Mouse (Mus musculus) MEL (cell line): ENCODE data around the gene Bicd2. TPM values are rescaled to one million over a fixed set of nuclear protein-coding genes. Genes with fewer than 3 reads are reported as not detected.

Source experiments
- DNase-seq: peaks from one replicate; pipeline ENCODE4 v3.0.0; 2011; ENCODE audit warnings: low read depth, low spot score
- H3K27ac ChIP-seq: 2 replicates; pipeline ENCODE4 v1.5.1; 2012; ENCODE audit warnings: low read depth, mild to moderate bottlenecking, control low read depth, low read length, moderate library complexity; ENCODE audit not compliant: control insufficient read depth
- H3K27me3 ChIP-seq, 2 experiments: fragments of 150-350 bp in 1 of 2; sonication (generic) in 1 of 2; 2 replicates each; pipeline ENCODE4 v1.6.1; 2012; ENCODE audit warnings: low read length in 2 of 2, mild to moderate bottlenecking in 2 of 2, improper control_type of control experiment in 1 of 2, moderate library complexity in 1 of 2; ENCODE audit not compliant: insufficient read depth in 2 of 2, control insufficient read depth in 1 of 2
- H3K36me3 ChIP-seq, 2 experiments: 2 replicates each; pipeline ENCODE4 v1.6.1; 2012 to 2014; ENCODE audit warnings: low read length in 2 of 2, improper control_type of control experiment in 1 of 2, inconsistent platforms in 1 of 2, mild to moderate bottlenecking in 1 of 2; ENCODE audit not compliant: insufficient read depth in 2 of 2, control insufficient read depth in 1 of 2
- H3K4me1 ChIP-seq, 2 experiments: fragments of 150-350 bp in 1 of 2; sonication (generic) in 1 of 2; 2 replicates each; pipeline ENCODE4 v1.6.1; 2012; ENCODE audit warnings: low read length in 2 of 2, improper control_type of control experiment in 1 of 2, mild to moderate bottlenecking in 1 of 2; ENCODE audit not compliant: insufficient read depth in 2 of 2, control insufficient read depth in 1 of 2
- H3K4me3 ChIP-seq, 2 experiments: fragments of 150-350 bp in 1 of 2; sonication (generic) in 1 of 2; 2 replicates each; pipeline ENCODE4 v1.5.1; 2012; ENCODE audit warnings: low read depth in 2 of 2, low read length in 2 of 2, mild to moderate bottlenecking in 2 of 2, moderate library complexity in 2 of 2, control low read depth in 1 of 2, improper control_type of control experiment in 1 of 2; ENCODE audit not compliant: control insufficient read depth in 1 of 2, insufficient read depth in 1 of 2
- H3K79me2 ChIP-seq: 2 replicates; pipeline ENCODE4 v1.6.1; 2012; ENCODE audit warnings: mild to moderate bottlenecking, low read length, moderate library complexity; ENCODE audit not compliant: control insufficient read depth, poor library complexity, insufficient read depth
- H3K9ac ChIP-seq: 2 replicates; pipeline ENCODE4 v1.6.1; 2012; ENCODE audit warnings: low read depth, mild to moderate bottlenecking, control low read depth, low read length, moderate library complexity; ENCODE audit not compliant: control insufficient read depth, poor library complexity, severe bottlenecking
- H3K9me3 ChIP-seq: fragments of 150-350 bp; sonication (generic); replicated peaks from 2 replicates; pipeline ENCODE4 v1.6.1; 2012; ENCODE audit warnings: mild to moderate bottlenecking, low read length, improper control_type of control experiment, moderate library complexity; ENCODE audit not compliant: insufficient read depth
- CTCF ChIP-seq, 3 experiments: IDR thresholded peaks in 2 of 3; conservative IDR thresholded peaks in 1 of 3; 2 replicates each; pipeline ENCODE4 v1.5.1; 2011 to 2012; ENCODE audit warnings: low read length in 3 of 3, low read depth in 2 of 3, mild to moderate bottlenecking in 2 of 3, improper control_type of control experiment in 1 of 3, inconsistent platforms in 1 of 3, mixed read lengths in 1 of 3, moderate library complexity in 1 of 3; ENCODE audit not compliant: control insufficient read depth in 1 of 3, insufficient read depth in 1 of 3, poor library complexity in 1 of 3, severe bottlenecking in 1 of 3
- E2F4 ChIP-seq: IDR thresholded peaks from 2 replicates; pipeline ENCODE4 v1.6.1; 2011; ENCODE audit warnings: low read depth, low read length, improper control_type of control experiment, borderline replicate concordance
- ELF1 ChIP-seq: IDR thresholded peaks from 2 replicates; pipeline ENCODE4 v1.6.1; 2014; ENCODE audit warnings: low read depth, mild to moderate bottlenecking, inconsistent platforms, low read length, improper control_type of control experiment, moderate library complexity
- EP300 ChIP-seq, 2 experiments: IDR thresholded peaks; 2 replicates each; pipeline ENCODE4 v1.6.1; 2011; ENCODE audit warnings: improper control_type of control experiment in 2 of 2, low read length in 2 of 2, low read depth in 1 of 2, mild to moderate bottlenecking in 1 of 2
- ETS1 ChIP-seq: IDR thresholded peaks from 2 replicates; pipeline ENCODE4 v1.6.1; 2012; ENCODE audit warnings: low read depth, mild to moderate bottlenecking, inconsistent platforms, low read length, improper control_type of control experiment, moderate library complexity
- GATA1 ChIP-seq: IDR thresholded peaks from 2 replicates; pipeline ENCODE4 v1.6.1; 2011; ENCODE audit warnings: low read depth, low read length, improper control_type of control experiment
- HCFC1 ChIP-seq: IDR thresholded peaks from 2 replicates; pipeline ENCODE4 v1.6.1; 2012; ENCODE audit warnings: low read depth, mild to moderate bottlenecking, inconsistent platforms, low read length, improper control_type of control experiment, moderate library complexity
- MAZ ChIP-seq: IDR thresholded peaks from 2 replicates; pipeline ENCODE4 v1.6.1; 2012; ENCODE audit warnings: low read depth, mild to moderate bottlenecking, inconsistent platforms, low read length, improper control_type of control experiment
- MEF2A ChIP-seq: IDR thresholded peaks from 2 replicates; pipeline ENCODE4 v1.6.1; 2014; ENCODE audit warnings: low read depth, mild to moderate bottlenecking, inconsistent platforms, low read length, improper control_type of control experiment; ENCODE audit not compliant: poor library complexity, insufficient replicate concordance, severe bottlenecking; ENCODE audit errors: extremely low read depth
- MYB ChIP-seq: IDR thresholded peaks from 2 replicates; pipeline ENCODE4 v1.6.1; 2011; ENCODE audit warnings: mild to moderate bottlenecking, low read depth, low read length, improper control_type of control experiment
- NELFE ChIP-seq: IDR thresholded peaks from 2 replicates; pipeline ENCODE4 v1.6.1; 2011; ENCODE audit warnings: low read depth, low read length, improper control_type of control experiment
- NRF1 ChIP-seq: IDR thresholded peaks from 2 replicates; pipeline ENCODE4 v1.6.1; 2014; ENCODE audit warnings: low read depth, mild to moderate bottlenecking, inconsistent platforms, low read length, improper control_type of control experiment, moderate library complexity; ENCODE audit not compliant: poor library complexity, insufficient read depth, severe bottlenecking
- POLR2AphosphoS2 ChIP-seq: IDR thresholded peaks from 2 replicates; pipeline ENCODE4 v1.6.1; 2011; ENCODE audit warnings: low read length, improper control_type of control experiment
- SMC3 ChIP-seq: IDR thresholded peaks from 2 replicates; pipeline ENCODE4 v1.6.1; 2011; ENCODE audit warnings: low read depth, low read length, improper control_type of control experiment
- TAL1 ChIP-seq: IDR thresholded peaks from 2 replicates; pipeline ENCODE4 v1.6.1; 2012; ENCODE audit warnings: mild to moderate bottlenecking, inconsistent platforms, low read length, moderate library complexity, mixed read lengths
- TBP ChIP-seq: IDR thresholded peaks from 2 replicates; pipeline ENCODE4 v1.8.0; 2011; ENCODE audit warnings: low read depth, low read length, improper control_type of control experiment
- TCF12 ChIP-seq: IDR thresholded peaks from 2 replicates; pipeline ENCODE4 v1.6.1; 2014; ENCODE audit warnings: low read depth, mild to moderate bottlenecking, inconsistent platforms, low read length, improper control_type of control experiment, moderate library complexity
- polyA plus RNA-seq, 2 experiments: library from polyadenylated mRNA; stranded (reverse) in 1 of 2; unstranded in 1 of 2; fragments of >175 nt in 1 of 2; fragments of >200 nt in 1 of 2; gene quantifications; 2 replicates each; pipeline versions ENCODE4 v1.2.1 to v1.2.4; 2012; ENCODE audit warnings: low replicate concordance in 2 of 2, low read depth in 1 of 2; ENCODE audit not compliant: insufficient read length in 2 of 2, insufficient read depth in 1 of 2, missing spikeins in 1 of 2
- total RNA-seq: library from RNA; depleted of rRNA; stranded (reverse); fragments of 300-350 nt; gene quantifications from 2 replicates; pipeline ENCODE4 v1.2.3, GENCODE M21; 2012

Bicd2 gene
- total and polyA plus RNA-seq, 3 experiments = 21.8 to 22.6 TPM; not detected in 1

DNA sequence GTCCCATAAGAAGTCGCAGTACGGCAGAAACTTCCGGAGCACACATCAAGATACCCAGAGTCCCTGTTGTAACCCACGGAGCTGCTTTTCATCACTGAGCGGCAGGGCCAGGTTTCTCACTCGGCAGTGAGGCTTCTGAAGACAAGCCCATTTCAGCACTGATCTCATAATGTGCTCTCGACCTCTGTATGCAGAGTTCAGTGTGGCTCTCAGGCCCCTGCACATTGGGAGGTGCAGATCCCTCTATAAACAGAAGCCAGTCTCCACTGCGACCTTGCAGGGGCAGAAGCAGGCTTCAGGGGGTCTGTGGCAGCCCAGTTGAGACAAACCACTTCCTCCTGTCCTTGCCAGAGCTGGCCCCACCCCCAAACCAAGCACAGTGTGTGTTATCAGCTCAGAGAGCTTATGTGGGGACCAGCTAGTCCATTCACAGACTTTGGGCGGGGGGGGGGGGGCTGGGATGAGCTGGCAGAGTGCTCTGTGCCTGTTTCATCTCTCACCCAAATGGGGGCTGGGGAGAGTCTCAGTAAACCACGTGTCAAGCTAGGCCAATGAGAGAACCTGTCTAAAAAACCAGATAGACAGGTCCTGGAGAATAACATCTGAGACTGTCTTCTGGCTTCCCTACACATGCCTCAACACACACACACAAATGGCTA, 33.9 kb upstream of the Bicd2 start (continued):
- TF ChIP-seq ELF1 (peak; percentile 65; the same call in 1 of the 2 replicates), NELFE (peak; percentile 46), EP300 (IDR thresholded peaks at IDR 0.05; ENCODE audit: low read depth in 1 of 2, low read length in 2 of 2) (peak; percentile 59 to 64; a peak in 3 of 4 replicates)

DNA sequence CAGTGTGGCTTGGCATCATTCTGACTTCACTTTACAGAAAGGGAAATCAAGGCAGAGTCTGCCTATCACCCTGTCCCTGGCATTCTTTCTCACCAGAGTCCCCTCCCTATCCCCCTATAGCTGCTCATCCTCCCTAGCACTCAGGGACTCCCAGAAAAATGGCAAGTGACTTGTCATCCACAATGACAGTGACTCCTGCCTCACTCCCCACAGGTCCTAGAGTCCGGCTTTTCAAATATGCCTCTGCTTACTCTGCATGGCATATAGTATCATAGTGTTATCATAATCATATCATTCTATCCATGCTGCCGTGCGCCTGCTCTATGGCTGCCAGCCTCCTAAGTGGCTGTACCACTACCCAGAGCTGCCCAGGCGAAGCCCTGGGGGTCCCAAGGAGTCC, 33.2 kb upstream of the Bicd2 start:
- Histone ChIP-seq H3K36me3 (peaks cover 0 to 8% of the 10 kb centered on the region in 2 experiments; a peak in 1 of 4 replicates), H3K27me3 (no peaks in the 10 kb centered on the region), H3K79me2 (no peaks in the 10 kb centered on the region), H3K4me1 (peaks cover 2 to 18% of the 10 kb centered on the region in 2 experiments; a peak in 3 of 4 replicates), H3K9me3 (no peaks in the 10 kb centered on the region), H3K4me3 (peak overlapping the region; percentile 63 to 92), H3K9ac (peak overlapping the region; percentile 66), H3K27ac (peak overlapping the region; percentile 86)
- peak; percentile 65 for DNase-seq
- TF ChIP-seq ETS1 (peak; percentile 45; the same call in 1 of the 2 replicates), MEF2A (no peak), CTCF (IDR thresholded peaks at IDR 0.05 in 2 of 3, conservative IDR thresholded peaks at IDR 0.05 in 1 of 3; ENCODE audit: control insufficient read depth in 1 of 3, insufficient read depth in 1 of 3, low read depth in 2 of 3, low read length in 3 of 3, poor library complexity in 1 of 3, severe bottlenecking in 1 of 3) (no peak), HCFC1 (no peak), NRF1 (peak; percentile 56; the same call in 1 of the 2 replicates), TBP (0 out of 2 replicates have a peak, but pooled peaks have one; percentile 12), E2F4 (no peak), MYB (0 out of 2 replicates have a peak, but pooled peaks have one; percentile 16), POLR2AphosphoS2 (no peak), TCF12 (0 out of 2 replicates have a peak, but pooled peaks have one; percentile 27), TAL1 (no peak), GATA1 (0 out of 2 replicates have a peak, but pooled peaks have one; percentile 3), MAZ (no peak), SMC3 (no peak)
